13 mouse cellular contexts compared by ENCODE assay signal in genomic region chr16:35379344-35379743, GRCm38 (mm10). TPM values are rescaled to one million over a fixed set of nuclear protein-coding genes. Genes with fewer than 3 reads are reported as not detected.
A peak's percentile ranks its signal among the peaks of the same experiment; 100 is the strongest.
DNase-seq lines count a peak whose midpoint lies in the region; ATAC-seq and TF ChIP-seq lines count a peak whose summit lies in the region.
"Had no signal": no experiment of that assay in that cellular context is flagged by ENCODE, and none has a peak within 500 bp of the region (broad histone marks: within the 10 kb centered on the region; RNA-seq: fewer than 3 reads in every experiment).

No protein-coding gene starts in this region.

- peak in 1 of 2 experiments; percentile 69; a peak in 2 of 4 replicates for TF ChIP-seq CTCF in CH12.LX (conservative IDR thresholded peaks at IDR 0.05 in 1 of 2, IDR thresholded peaks at IDR 0.05 in 1 of 2; ENCODE audit: low read depth in 2 of 2, low read length in 2 of 2)
- peak; percentile 43 for TF ChIP-seq CTCF in liver, postnatal 0 days (IDR thresholded peaks at IDR 0.05; ENCODE audit: low read depth)

- no peak overlapping the region for H3K9ac ChIP-seq in kidney, embryonic 16.5 days (replicated peaks; ENCODE audit: low read length)
- H3K9ac ChIP-seq in CH12.LX (ENCODE audit: insufficient read depth, low read depth) = 0 out of 2 replicates have a peak overlapping the region, but pooled peaks have one; percentile 36
- H3K9ac ChIP-seq in liver, postnatal 0 days (replicated peaks) = no peak overlapping the region
- H3K9ac ChIP-seq: embryonic facial prominence, embryonic 12.5 days; limb, embryonic 15.5 days had no signal

- DNase-seq in kidney, adult 18-20 months = peak; percentile 15
- DNase-seq in CH12.LX (ENCODE audit: extremely low read depth) = peak; percentile 26
- DNase-seq in liver, postnatal 0 days = peak; percentile 77
- DNase-seq in spleen, postnatal 14 days (ENCODE audit: low spot score in 2 of 2) = no peak
- no peak for DNase-seq in frontal cortex, postnatal 10 days (ENCODE audit: low spot score in 2 of 2)
- DNase-seq in left cerebral cortex, adult 8-10 months (ENCODE audit: low spot score in 2 of 2) = no peak
- DNase-seq: heart, adult 2 months; midbrain, embryonic 14.5 days had no signal

- H3K27me3 ChIP-seq in kidney, embryonic 16.5 days (ENCODE audit: insufficient read depth, low read length) = no peaks in the 10 kb centered on the region
- peaks cover 65% of the 10 kb centered on the region for H3K27me3 ChIP-seq in CH12.LX (replicated peaks)
- no peaks in the 10 kb centered on the region for H3K27me3 ChIP-seq in liver, postnatal 0 days (ENCODE audit: insufficient read depth, low read length)
- H3K27me3 ChIP-seq: embryonic facial prominence, embryonic 12.5 days; limb, embryonic 15.5 days had no signal

- H3K4me2 ChIP-seq in kidney, embryonic 16.5 days (replicated peaks; ENCODE audit: low read depth, low read length) = no peak overlapping the region
- H3K4me2 ChIP-seq in CH12.LX (ENCODE audit: insufficient read depth, low read depth, poor library complexity, severe bottlenecking) = peak overlapping the region; percentile 96
- H3K4me2 ChIP-seq in liver, postnatal 0 days (ENCODE audit: low read depth, low read length) = no peak overlapping the region
- H3K4me2 ChIP-seq: embryonic facial prominence, embryonic 12.5 days; limb, embryonic 15.5 days had no signal

- dilution Hi-C loops in CH12.LX (cut with MboI; ENCODE audit: extremely low pct_ligation_motif_present, extremely low pct_unique_long_range_greater_than_20kb, low sequenced_read_pairs) = no loop called here

- no peak overlapping the region for H3K27ac ChIP-seq in kidney, embryonic 16.5 days (ENCODE audit: low read length)
- no peak overlapping the region for H3K27ac ChIP-seq in CH12.LX (ENCODE audit: insufficient read depth, low read depth)
- 0 out of 2 replicates have a peak overlapping the region, but pooled peaks have one; percentile 30 for H3K27ac ChIP-seq in liver, postnatal 0 days (ENCODE audit: low read depth)
- H3K27ac ChIP-seq: embryonic facial prominence, embryonic 12.5 days; heart, adult 2 months; limb, embryonic 15.5 days had no signal

- TF ChIP-seq RAD21 in CH12.LX (IDR thresholded peaks at IDR 0.05; ENCODE audit: low read depth, low read length) = peak; percentile 33

- no peak for ATAC-seq in kidney, embryonic 16.5 days (ENCODE audit: low FRiP score, low TSS enrichment)
- peak; percentile 65 for ATAC-seq in common myeloid progenitor, adult 5-6 weeks (replicated peaks; ENCODE audit: low read depth, poor library complexity, severe bottlenecking)
- ATAC-seq in liver, postnatal 0 days = peak; percentile 77
- ATAC-seq: forebrain, embryonic 14.5 days had no signal

- no peaks in the 10 kb centered on the region for H3K9me3 ChIP-seq in kidney, embryonic 16.5 days (ENCODE audit: low read length)
- H3K9me3 ChIP-seq in CH12.LX (replicated peaks; ENCODE audit: low read length) = no peaks in the 10 kb centered on the region
- H3K9me3 ChIP-seq in liver, postnatal 0 days (ENCODE audit: low read length) = no peaks in the 10 kb centered on the region
- H3K9me3 ChIP-seq: embryonic facial prominence, embryonic 12.5 days; limb, embryonic 15.5 days had no signal

- 93% methylated on average over 3 of the region's 3 CpGs for WGBS in kidney, embryonic 16.5 days
- 65% methylated on average over 3 of the region's 3 CpGs for WGBS in liver, postnatal 0 days (ENCODE audit: insufficient replicate concordance)

- H3K4me3 ChIP-seq in kidney, embryonic 16.5 days (ENCODE audit: low read length) = no peak overlapping the region
- H3K4me3 ChIP-seq in CH12.LX (replicated peaks in 1 of 3; ENCODE audit: low read depth in 2 of 3, low read length in 2 of 3, poor library complexity in 1 of 3) = no peak overlapping the region
- H3K4me3 ChIP-seq in liver, postnatal 0 days (ENCODE audit: low read depth, low read length) = no peak overlapping the region
- H3K4me3 ChIP-seq: embryonic facial prominence, embryonic 12.5 days; heart, adult 2 months; limb, embryonic 15.5 days had no signal

- no peaks in the 10 kb centered on the region for H3K4me1 ChIP-seq in kidney, embryonic 16.5 days (ENCODE audit: insufficient read depth, low read length)
- peaks cover 0 to 7% of the 10 kb centered on the region in 2 experiments; a peak in 3 of 4 replicates for H3K4me1 ChIP-seq in CH12.LX (ENCODE audit: control insufficient read depth in 1 of 2, insufficient read depth in 2 of 2)
- H3K4me1 ChIP-seq in liver, postnatal 0 days (ENCODE audit: insufficient read depth) = no peaks in the 10 kb centered on the region; the same call in 1 of the 2 replicates
- H3K4me1 ChIP-seq: embryonic facial prominence, embryonic 12.5 days; limb, embryonic 15.5 days had no signal

- TF ChIP-seq POLR2A in CH12.LX (IDR thresholded peaks at IDR 0.05; ENCODE audit: low read depth, low read length) = no peak

- in situ Hi-C loops in CH12.LX (cut with MboI; ENCODE audit: low pct_ligation_motif_present, low pct_unique_long_range_greater_than_20kb, low sequenced_read_pairs) = no loop called here

- no peaks in the 10 kb centered on the region for H3K36me3 ChIP-seq in kidney, embryonic 16.5 days (ENCODE audit: insufficient read depth, low read length)
- no peaks in the 10 kb centered on the region for H3K36me3 ChIP-seq in CH12.LX (replicated peaks in 1 of 2; ENCODE audit: control insufficient read depth in 1 of 2, insufficient read depth in 1 of 2, low read length in 1 of 2)
- H3K36me3 ChIP-seq in liver, postnatal 0 days (replicated peaks; ENCODE audit: insufficient read depth, low read length) = no peaks in the 10 kb centered on the region
- H3K36me3 ChIP-seq: embryonic facial prominence, embryonic 12.5 days; limb, embryonic 15.5 days had no signal

- no peaks in the 10 kb centered on the region for H3K79me2 ChIP-seq in CH12.LX (replicated peaks; ENCODE audit: control insufficient read depth, extremely low read depth, insufficient read depth, poor library complexity, severe bottlenecking)

- peak; percentile 47 for TF ChIP-seq EP300 in CH12.LX (IDR thresholded peaks at IDR 0.05; ENCODE audit: low read length)
- TF ChIP-seq EP300 in liver, postnatal 0 days (IDR thresholded peaks at IDR 0.05; ENCODE audit: low read depth) = peak; percentile 11; the same call in 1 of the 2 replicates

TF ChIP-seq in CH12.LX, 34 proteins besides CTCF, POLR2A, EP300 and RAD21 (continues in another document):
- TF ChIP-seq IRF4 (IDR thresholded peaks at IDR 0.05; ENCODE audit: low read depth, low read length) (peak; percentile 83), ZNF384 (IDR thresholded peaks at IDR 0.05; ENCODE audit: low read depth, low read length) (no peak), MAFK (IDR thresholded peaks at IDR 0.05; ENCODE audit: insufficient replicate concordance, low read length) (peak; percentile 32; the same call in 1 of the 2 replicates), ZKSCAN1 (IDR thresholded peaks at IDR 0.05; ENCODE audit: borderline replicate concordance, low read depth, low read length) (no peak), E2F4 (IDR thresholded peaks at IDR 0.05; ENCODE audit: insufficient replicate concordance, low read depth, low read length) (no peak), MAZ (IDR thresholded peaks at IDR 0.05; ENCODE audit: low read depth, low read length) (0 out of 2 replicates have a peak, but pooled peaks have one; percentile 67), MEF2A (IDR thresholded peaks at IDR 0.05; ENCODE audit: borderline replicate concordance, low read depth, low read length) (peak; percentile 21; the same call in 1 of the 2 replicates), ZC3H11A (IDR thresholded peaks at IDR 0.05; ENCODE audit: low read depth, low read length) (no peak), PAX5 (IDR thresholded peaks at IDR 0.05; ENCODE audit: low read length) (no peak), USF1 (IDR thresholded peaks at IDR 0.05; ENCODE audit: low read depth, low read length) (no peak), TCF12 (IDR thresholded peaks at IDR 0.05; ENCODE audit: low read depth, low read length) (peak; percentile 39; the same call in 1 of the 2 replicates), KAT2A (IDR thresholded peaks at IDR 0.05; ENCODE audit: insufficient replicate concordance, low read length) (no peak), RCOR1 (conservative IDR thresholded peaks at IDR 0.05; ENCODE audit: low read depth, low read length) (no peak), CHD2 (IDR thresholded peaks at IDR 0.05; ENCODE audit: low read length) (peak; percentile 85), MXI1 (IDR thresholded peaks at IDR 0.05; ENCODE audit: low read depth, low read length) (no peak; the same call in 1 of the 2 replicates), SMC3 (IDR thresholded peaks at IDR 0.05; ENCODE audit: low read depth, low read length) (peak; percentile 62), USF2 (conservative IDR thresholded peaks at IDR 0.05; ENCODE audit: low read depth, low read length) (no peak), NELFE (IDR thresholded peaks at IDR 0.05; ENCODE audit: low read depth, low read length) (no peak), GABPA (IDR thresholded peaks at IDR 0.05; ENCODE audit: insufficient replicate concordance, low read depth, low read length) (no peak), HCFC1 (IDR thresholded peaks at IDR 0.05; ENCODE audit: low read depth, low read length) (no peak), JUND (conservative IDR thresholded peaks at IDR 0.05; ENCODE audit: low read depth, low read length) (peak; percentile 44), ZMIZ1 (IDR thresholded peaks at IDR 0.05; ENCODE audit: low read depth, low read length) (no peak), CHD1 (IDR thresholded peaks at IDR 0.05; ENCODE audit: low read depth, low read length) (no peak), JUN (IDR thresholded peaks at IDR 0.05; ENCODE audit: insufficient read depth, low read depth, low read length) (no peak), UBTF (IDR thresholded peaks at IDR 0.05; ENCODE audit: low read depth, low read length) (no peak), POLR2AphosphoS2 (IDR thresholded peaks at IDR 0.05; ENCODE audit: low read depth, low read length) (no peak), MAX (IDR thresholded peaks at IDR 0.05; ENCODE audit: low read length) (no peak), ETS1 (conservative IDR thresholded peaks at IDR 0.05; ENCODE audit: low read depth, low read length) (peak; percentile 84), ELF1 (IDR thresholded peaks at IDR 0.05; ENCODE audit: low read depth, low read length) (no peak), MYC (IDR thresholded peaks at IDR 0.05; ENCODE audit: low read depth, low read length) (no peak)

RNA-seq across cellular contexts. Expression of gene Sec22a, which starts 15.6 kb away (rescaled TPM):
- 50.4 and 50.8 TPM in 2 replicates for polyA plus RNA-seq in kidney, embryonic 16.5 days (2015; fragmentation: Nextera tagmentation; extraction: Ambion mirVana)
- total RNA-seq in CH12.LX (2012; rRNA removed) (9.8 and 10.8 TPM in 2 replicates), CH12.LX (2014; rRNA removed) (14.1 and 17.8 TPM in 2 replicates)
- polyA plus RNA-seq in CH12.LX (2012; ENCODE audit: insufficient read length, low read depth) = 8.6 and 9.7 TPM in 2 replicates
- 6.5 and 8.4 TPM in 2 replicates for total RNA-seq in common myeloid progenitor, adult 5-6 weeks (2017)
- 12.5 and 12.6 TPM in 2 replicates for polyA plus RNA-seq in liver, postnatal 0 days (2015; fragmentation: Nextera tagmentation; extraction: Ambion mirVana)
- total RNA-seq in left cerebral cortex, adult 8-10 months (2022) = 10 to 100 TPM; 14.0 to 19.6 (median 17.7) TPM

Comparison
In these comparisons a context has a peak if more than half of its experiments do, and no peak if none do; other contexts are left out.
1. DNase-seq: peak in kidney, adult 18-20 months (single experiment), CH12.LX (single experiment) and liver, postnatal 0 days (single experiment); none in spleen, postnatal 14 days (0 of 2), frontal cortex, postnatal 10 days (0 of 2) and left cerebral cortex, adult 8-10 months (0 of 2).